Mouse (Mus musculus) adrenal gland, adult 18-20 months (tissue): ENCODE measurements around the gene Dpp6. TPM values are rescaled to one million over a fixed set of nuclear protein-coding genes. Genes with fewer than 3 reads are reported as not detected.

Experiments
- DNase-seq, 2 experiments: peaks; one replicate each; pipeline ENCODE4 v3.0.0; 2021 to 2022; ENCODE audit warnings: low spot score in 2 of 2
- total RNA-seq, 2 experiments: library from RNA; stranded (reverse); gene quantifications; 1 replicate in 1 of 2; 2 replicates in 1 of 2; pipeline ENCODE4 v1.2.3; 2021

Dpp6 gene
- total RNA-seq, 2 experiments from 2014 or later = 8.7 to 9.4 TPM

GRCm38 (mm10) chr5:27191242-27191969 lies 374.4 kb downstream of the Dpp6 start:
- DNase-seq = no peak

- no peak for DNase-seq
Measured at GRCm38 (mm10) chr5:27194157-27194556, 377.2 kb downstream of the Dpp6 start.

DNA sequence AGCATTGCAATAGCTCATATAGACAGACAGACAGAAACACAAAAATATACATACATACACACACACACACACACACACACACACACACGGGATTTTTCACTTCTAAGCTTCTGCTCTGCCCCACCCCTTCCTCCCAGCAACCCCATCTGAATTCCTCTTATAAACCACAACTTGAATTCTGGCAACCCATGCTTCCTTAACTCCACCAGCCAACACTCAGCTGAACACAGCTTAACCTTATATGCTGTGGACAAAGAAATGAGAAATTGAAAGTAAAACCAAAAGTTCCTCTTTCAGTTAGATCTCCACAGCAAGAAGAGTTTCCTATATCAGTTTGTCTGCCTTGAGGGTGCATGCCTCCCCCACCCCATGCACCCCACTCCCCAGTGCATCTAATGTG lies 378.0 kb downstream of the Dpp6 start:
- no peak for DNase-seq

DNA sequence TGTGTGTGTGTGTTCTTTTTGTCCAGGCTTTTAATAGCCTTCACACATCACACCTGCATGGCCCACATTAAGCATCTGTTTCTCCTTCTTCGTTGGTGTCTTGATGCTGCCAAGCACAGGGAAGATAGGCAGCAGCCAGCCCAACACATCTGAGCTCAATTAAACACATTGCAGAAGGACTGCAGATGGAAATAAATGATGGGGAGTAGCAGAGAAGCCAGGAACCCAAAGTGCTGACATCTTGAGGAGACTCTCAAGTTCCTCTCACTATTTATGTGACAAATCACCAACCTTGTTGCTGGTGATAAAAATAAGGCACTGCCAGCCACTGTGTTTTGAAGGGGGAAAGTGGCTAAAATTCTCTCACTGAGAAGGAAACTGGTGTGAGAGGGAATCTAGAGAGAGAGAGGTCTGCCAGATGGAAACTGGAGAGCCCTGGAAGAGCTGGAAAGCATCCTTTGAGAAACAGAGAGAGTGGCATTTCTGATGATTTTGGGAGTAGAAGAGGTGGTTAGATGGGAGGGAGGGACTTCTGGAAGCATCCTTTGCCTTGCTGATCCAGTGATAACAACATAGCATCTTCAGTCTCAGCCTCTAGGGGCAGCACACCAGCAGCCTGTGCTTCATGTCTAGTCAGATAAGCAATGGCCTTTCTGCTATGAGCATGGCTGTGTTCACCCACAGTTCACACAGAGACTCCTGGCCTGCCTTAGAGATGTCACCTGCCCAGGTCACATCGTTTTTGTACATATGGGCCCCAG lies 383.8 kb downstream of the Dpp6 start:
- DNase-seq = no peak

DNA sequence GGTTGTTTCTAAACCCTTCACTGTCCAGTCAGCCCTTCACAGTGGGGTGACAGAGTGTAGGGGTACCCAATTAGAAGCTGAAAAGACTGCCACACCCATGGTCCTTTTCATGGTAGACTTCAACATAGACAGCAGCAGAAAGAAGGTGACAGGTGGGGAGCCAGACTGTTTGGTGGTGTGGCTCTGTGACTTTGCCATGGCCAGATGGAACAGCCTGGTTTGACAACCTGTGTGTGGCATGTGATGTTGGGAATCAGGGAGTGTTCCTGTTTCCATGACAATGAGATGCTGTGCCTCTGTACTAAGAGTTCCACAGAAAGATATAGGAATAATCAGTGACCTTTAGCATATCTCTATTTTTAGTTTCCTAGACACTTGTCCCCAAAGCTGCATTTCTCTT lies 386.1 kb downstream of the Dpp6 start:
- DNase-seq = no peak

DNA sequence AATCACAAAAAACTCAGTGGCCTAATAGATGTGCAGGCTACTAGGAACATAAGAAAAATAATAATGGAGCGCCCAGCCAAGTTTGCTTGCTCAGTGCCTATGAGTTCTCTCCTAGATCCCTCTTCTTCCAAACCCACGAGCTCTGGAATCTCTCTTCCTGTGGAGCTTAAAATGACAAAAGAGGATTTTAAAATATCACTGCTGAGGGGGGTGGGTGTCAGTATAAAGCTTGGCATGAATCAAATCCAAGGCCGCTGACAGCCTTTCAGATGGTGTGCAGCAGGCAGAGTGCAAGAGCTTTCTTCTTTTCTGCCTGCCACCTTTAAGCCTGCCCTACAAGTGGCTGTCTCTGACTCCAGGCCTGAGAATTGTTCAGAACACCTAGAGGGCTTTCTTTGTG lies 387.7 kb downstream of the Dpp6 start:
- no peak for DNase-seq

- DNase-seq = no peak
Measured at GRCm38 (mm10) chr5:27205754-27206153, 388.8 kb downstream of the Dpp6 start.

- no peak for DNase-seq
Measured at GRCm38 (mm10) chr5:27206213-27206612, 389.2 kb downstream of the Dpp6 start.

DNA sequence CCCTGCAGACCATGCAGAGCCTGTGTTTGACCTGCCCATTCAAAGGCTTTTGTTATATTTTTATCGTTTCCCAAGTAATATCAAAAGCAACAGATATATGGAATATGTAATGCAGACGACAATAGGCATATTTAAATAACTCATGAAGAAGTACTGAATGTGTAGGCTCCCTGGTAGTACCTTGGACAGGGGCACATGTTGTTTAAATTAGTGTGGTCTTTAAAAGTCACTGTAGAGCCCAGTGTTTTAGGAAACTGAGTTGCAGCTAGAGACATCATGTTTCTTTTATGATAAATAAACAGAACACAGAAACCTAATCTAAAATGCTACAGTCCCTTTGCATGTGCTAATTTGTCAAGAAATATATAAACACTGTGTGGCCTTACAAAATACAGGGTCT lies 403.1 kb downstream of the Dpp6 start:
- DNase-seq = no peak

- DNase-seq = no peak
Measured at GRCm38 (mm10) chr5:27242078-27242477, 425.1 kb downstream of the Dpp6 start.

GRCm38 (mm10) chr5:27243226-27243625 lies 426.2 kb downstream of the Dpp6 start:
- no peak for DNase-seq

- no peak for DNase-seq
Measured at GRCm38 (mm10) chr5:27247793-27248192, 430.8 kb downstream of the Dpp6 start.

GRCm38 (mm10) chr5:27248685-27249084 lies 431.7 kb downstream of the Dpp6 start:
- no peak for DNase-seq

GRCm38 (mm10) chr5:27249951-27250350 lies 432.9 kb downstream of the Dpp6 start:
- DNase-seq = peak in 1 of 2 experiments; percentile 31

- peak in 1 of 2 experiments; percentile 25 for DNase-seq
Measured at GRCm38 (mm10) chr5:27250906-27251305, 433.9 kb downstream of the Dpp6 start.

- no peak for DNase-seq
Measured at GRCm38 (mm10) chr5:27251361-27251760, 434.4 kb downstream of the Dpp6 start.

GRCm38 (mm10) chr5:27255247-27255646 lies 438.2 kb downstream of the Dpp6 start:
- DNase-seq = no peak

- no peak for DNase-seq
Measured at GRCm38 (mm10) chr5:27258636-27259035, 441.6 kb downstream of the Dpp6 start.

GRCm38 (mm10) chr5:27261746-27262727 lies 445.0 kb downstream of the Dpp6 start:
- no peak for DNase-seq

GRCm38 (mm10) chr5:27262751-27263150 lies 445.7 kb downstream of the Dpp6 start:
- DNase-seq = no peak

DNA sequence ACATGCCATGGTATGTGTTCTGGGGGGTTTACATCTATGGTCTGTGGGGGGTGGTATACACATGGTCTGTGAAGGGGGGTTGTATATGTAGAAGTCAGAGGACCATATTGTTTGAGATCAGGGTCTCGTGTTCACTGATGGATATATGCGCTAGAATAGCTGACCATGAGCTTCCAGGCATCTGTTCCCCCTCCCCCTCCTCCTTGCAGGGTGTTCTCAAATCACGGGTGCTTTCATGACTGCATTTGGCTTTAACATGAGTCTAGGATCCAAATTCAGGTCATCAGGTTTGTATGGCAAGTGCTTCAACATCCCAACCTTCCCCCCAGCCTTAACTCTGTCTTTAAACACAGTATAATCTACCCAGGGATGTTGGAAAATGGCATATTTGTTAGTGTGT lies 448.3 kb downstream of the Dpp6 start:
- DNase-seq = no peak
